1 mouse cellular context compared by ENCODE assay signal in the genomic region with DNA sequence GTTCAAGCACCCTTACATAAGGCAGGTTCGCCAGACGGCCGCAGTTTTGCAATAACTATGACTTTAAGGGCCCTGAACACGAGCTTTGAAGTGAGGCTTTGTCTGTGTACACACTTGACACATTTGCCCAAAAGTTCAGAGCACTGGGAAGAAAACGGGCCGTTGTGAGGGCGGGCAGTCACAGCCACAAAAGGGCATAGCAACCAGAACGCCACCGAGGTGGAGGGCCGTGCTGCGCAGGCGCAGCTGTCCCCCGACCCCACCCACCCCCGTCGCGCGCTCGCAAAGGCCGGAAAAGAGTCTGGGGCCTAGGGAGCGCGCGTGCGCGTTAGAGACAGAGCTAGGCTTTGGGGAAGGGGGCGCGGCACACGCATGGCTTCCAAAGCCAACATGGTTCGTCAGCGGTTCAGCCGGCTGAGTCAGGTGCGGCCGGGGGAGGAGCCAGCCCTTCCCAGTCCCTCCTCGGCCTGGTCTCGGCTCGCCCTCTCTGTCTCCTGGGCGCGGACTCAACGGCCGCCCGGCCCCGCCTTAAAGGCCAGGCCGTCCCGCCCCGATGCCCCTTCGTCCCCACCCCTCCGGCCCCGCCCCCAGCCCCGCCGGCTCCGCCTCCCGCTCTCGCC.
TF ChIP-seq lines count a peak whose summit lies in the region.

A gene (plus strand): TSS at position 296 of the 620 bp plus-strand sequence.

TF ChIP-seq in MEL, 35 proteins besides CTCF, POLR2A, EP300 and RAD21 (continued from another document):
- TF ChIP-seq GATA1 (IDR thresholded peaks at IDR 0.05; ENCODE audit: low read depth, low read length) (no peak), HCFC1 (IDR thresholded peaks at IDR 0.05; ENCODE audit: low read depth, low read length) (peak; percentile 57; the same call in 1 of the 2 replicates), ZKSCAN1 (IDR thresholded peaks at IDR 0.05; ENCODE audit: low read depth, low read length) (no peak), KAT2A (conservative IDR thresholded peaks at IDR 0.05; ENCODE audit: low read depth, low read length) (no peak), TBP (IDR thresholded peaks at IDR 0.05; ENCODE audit: low read depth, low read length) (0 out of 2 replicates have a peak, but pooled peaks have one; percentile 13)
